Mouse (Mus musculus) embryo, embryonic 9.5 days (tissue): ENCODE results near the gene Fam184a.

Experiments
- DNase-seq: peaks from one replicate; pipeline ENCODE4 v3.0.0-alpha.2; 2017; ENCODE audit errors: extremely low spot score

Fam184a gene

DNA sequence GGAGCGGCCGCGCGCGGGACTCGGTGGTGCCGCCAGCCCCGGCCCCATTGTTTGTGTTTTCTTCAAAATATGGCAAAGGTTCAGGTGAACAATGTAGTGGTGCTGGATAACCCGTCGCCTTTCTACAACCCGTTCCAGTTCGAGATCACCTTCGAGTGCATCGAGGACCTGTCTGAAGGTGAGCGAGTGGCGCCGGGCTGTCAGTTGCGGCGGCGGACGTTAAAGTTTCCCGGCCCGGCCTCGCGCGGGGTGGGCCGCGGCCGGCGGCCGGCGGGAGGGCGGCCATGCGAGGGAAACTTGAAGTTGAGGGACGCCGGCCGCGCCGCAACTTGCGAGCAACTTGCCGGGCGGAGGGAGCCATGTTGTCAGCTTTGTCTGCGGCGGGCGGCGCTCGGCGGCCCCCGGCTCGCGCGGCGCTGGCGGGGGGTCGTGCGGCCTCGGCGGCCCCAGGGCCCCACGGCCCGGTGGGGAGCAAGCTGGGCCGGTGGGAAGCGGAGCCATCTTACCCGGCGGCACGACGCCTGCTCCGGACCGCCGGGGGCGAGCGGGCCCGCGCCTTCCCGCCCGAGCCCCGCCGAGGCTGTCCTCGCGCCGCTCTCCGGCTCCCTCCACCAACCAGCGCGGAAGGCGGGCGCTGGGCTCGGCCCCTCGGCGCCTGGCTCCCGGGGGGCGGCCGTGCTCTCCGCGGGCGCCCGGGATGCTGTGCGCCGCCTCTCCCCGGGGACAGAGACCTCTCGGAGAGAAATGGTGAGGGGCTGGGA lies 153.6 kb downstream of the Fam184a start:
- no peak for DNase-seq

DNA sequence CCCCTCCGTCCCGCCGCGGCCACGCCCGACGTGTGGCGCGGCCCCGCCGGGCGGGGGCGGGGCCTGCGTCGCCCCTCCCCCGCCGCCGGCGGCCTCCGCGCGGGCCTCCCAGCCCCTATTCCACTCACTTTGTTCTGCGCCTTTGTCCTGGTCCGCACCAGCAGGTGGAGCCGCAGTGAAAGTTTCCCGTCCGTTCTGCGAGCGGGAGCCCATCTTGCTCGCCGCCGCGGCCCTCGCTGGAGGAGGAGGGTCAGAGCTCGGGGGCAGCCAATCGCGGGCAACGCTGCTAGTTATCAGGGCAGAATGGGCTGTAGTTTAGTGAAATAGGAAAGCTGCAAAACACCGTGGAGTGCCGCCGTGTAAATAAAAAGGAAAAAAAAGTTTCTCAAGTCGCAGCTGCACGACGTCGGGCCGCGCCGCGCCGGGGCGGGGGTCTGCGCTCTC lies 154.2 kb downstream of the Fam184a start, which contains the start of gene Asf1a:
Gene Asf1a (plus strand): TSS at position 81 of the 444 bp plus-strand sequence.
- peak; percentile 97 for DNase-seq

DNA sequence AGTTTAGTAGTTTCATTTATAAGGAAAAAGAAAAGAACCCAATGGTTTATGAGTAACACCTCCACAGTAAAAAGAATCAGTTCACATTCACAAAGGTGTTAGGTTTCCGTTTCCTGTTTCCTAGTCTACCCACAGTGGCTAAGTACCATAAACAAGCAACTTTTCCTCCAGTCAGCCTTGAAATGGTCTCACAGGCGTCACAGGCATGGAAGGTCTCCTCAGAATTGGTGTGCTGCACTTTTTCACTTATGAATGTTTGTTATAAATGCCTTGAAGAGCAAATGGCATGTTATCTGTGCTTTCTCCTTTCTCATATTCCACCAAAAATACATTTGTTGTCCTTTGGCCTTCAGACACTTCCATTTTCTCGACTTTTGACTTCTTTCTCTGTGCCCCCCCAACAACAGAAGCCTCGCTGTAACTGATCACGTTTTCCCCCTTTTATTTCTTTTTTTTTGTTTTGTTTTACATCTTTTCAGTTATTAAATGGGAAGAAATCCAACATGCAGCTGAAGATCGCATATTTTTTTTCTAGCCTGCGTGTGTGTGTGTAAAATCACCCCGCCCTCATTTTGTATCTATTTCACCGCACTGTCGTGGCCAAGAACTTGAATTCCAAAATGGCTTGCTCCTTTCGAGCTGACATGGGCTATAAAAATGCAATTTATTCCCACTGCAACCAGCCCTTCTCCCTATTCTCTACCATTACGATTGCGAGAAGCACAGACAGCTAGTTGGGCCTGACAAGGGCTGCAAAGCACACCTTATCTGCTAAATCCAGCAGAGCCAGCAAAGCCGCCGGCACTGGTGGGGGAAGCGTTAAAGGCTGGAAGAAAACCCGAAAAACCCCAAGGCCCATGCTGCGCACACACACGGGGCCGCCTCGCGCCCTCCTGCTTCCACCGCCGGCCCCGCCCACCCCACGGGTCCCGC lies 154.9 kb downstream of the Fam184a start:
- peak; percentile 9 for DNase-seq

DNA sequence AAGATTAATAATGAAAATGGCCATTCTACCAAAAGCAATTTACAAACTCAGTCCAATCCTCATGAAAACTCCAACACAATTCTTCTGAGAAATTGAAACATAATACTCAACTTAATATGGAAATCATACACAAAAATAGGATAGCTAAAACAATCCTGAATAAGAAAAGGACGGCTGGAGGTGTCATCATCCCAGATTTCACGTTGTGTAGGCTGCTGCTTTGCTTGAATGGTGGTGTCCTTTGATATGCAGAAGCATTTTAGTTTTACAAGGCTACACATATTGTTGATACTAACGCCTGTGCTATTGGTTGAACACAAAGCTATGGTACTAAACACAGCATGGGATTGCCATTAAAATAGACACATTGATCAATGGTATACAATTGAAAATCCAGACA lies 165.1 kb downstream of the Fam184a start:
- DNase-seq: no peak
